ENCODE assay signal across 9 mouse cellular contexts in genomic region chr7:111241538-111241937, GRCm38 (mm10).
DNase-seq lines count a peak whose midpoint lies in the region; ATAC-seq and TF ChIP-seq lines count a peak whose summit lies in the region.
"Had no signal": no experiment of that assay in that cellular context is flagged by ENCODE, and none has a peak within 500 bp of the region (broad histone marks: within the 10 kb centered on the region; RNA-seq: fewer than 3 reads in every experiment).

No protein-coding gene starts in this region.

- H3K9me3 ChIP-seq in lung, postnatal 0 days (ENCODE audit: low read length) = peaks cover 2% of the 10 kb centered on the region; the same call in 1 of the 2 replicates
- H3K9me3 ChIP-seq in liver, postnatal 0 days (ENCODE audit: low read length) = no peaks in the 10 kb centered on the region

- H3K36me3 ChIP-seq in heart, adult 2 months (ENCODE audit: control insufficient read depth, insufficient read depth, low read length) = peaks cover 3% of the 10 kb centered on the region; the same call in 1 of the 2 replicates
- H3K36me3 ChIP-seq in lung, postnatal 0 days (ENCODE audit: insufficient read depth, low read length) = no peaks in the 10 kb centered on the region
- H3K36me3 ChIP-seq in liver, postnatal 0 days (replicated peaks; ENCODE audit: insufficient read depth, low read length) = no peaks in the 10 kb centered on the region
- H3K36me3 ChIP-seq: neural tube, embryonic 12.5 days had no signal

- intact Hi-C loops in heart, adult 2 months (cut with DNase I) = loop anchor here (1.0 to 2.0 kb wide), 2 partner anchors 59 to 191 kb away; no protein-coding TSS in a partner anchor

- ATAC-seq in lung, postnatal 0 days = no peak
- no peak for ATAC-seq in liver, postnatal 0 days
- ATAC-seq in erythroid progenitor cell, adult 5-6 weeks (replicated peaks; ENCODE audit: low FRiP score, poor library complexity, severe bottlenecking) = no peak

- TF ChIP-seq EP300 in heart, adult 2 months (IDR thresholded peaks at IDR 0.05; ENCODE audit: insufficient read depth, low read depth, low read length) = no peak
- no peak for TF ChIP-seq EP300 in lung, postnatal 0 days (IDR thresholded peaks at IDR 0.05)
- no peak for TF ChIP-seq EP300 in liver, postnatal 0 days (IDR thresholded peaks at IDR 0.05; ENCODE audit: low read depth)

- no peaks in the 10 kb centered on the region for H3K27me3 ChIP-seq in heart, adult 2 months (ENCODE audit: control insufficient read depth, insufficient read depth, low read length)
- no peaks in the 10 kb centered on the region for H3K27me3 ChIP-seq in lung, postnatal 0 days (replicated peaks; ENCODE audit: insufficient read depth, low read length)
- H3K27me3 ChIP-seq in liver, postnatal 0 days (ENCODE audit: insufficient read depth, low read length) = no peaks in the 10 kb centered on the region
- H3K27me3 ChIP-seq: neural tube, embryonic 12.5 days had no signal

- no peaks in the 10 kb centered on the region for H3K79me2 ChIP-seq in heart, adult 2 months (replicated peaks; ENCODE audit: control insufficient read depth, insufficient read depth, low read length)

- TF ChIP-seq POLR2A in heart, adult 2 months (IDR thresholded peaks at IDR 0.05; ENCODE audit: insufficient read depth, low read depth, low read length) = no peak

- WGBS in heart, adult 2 months = 33% methylated on average over 4 of the region's 4 CpGs
- WGBS in lung, postnatal 0 days = 32% methylated on average over 4 of the region's 4 CpGs
- WGBS in liver, postnatal 0 days (ENCODE audit: insufficient replicate concordance) = 31% methylated on average over 4 of the region's 4 CpGs

- H3K9ac ChIP-seq in heart, adult 2 months (ENCODE audit: low read depth, low read length) = no peak overlapping the region
- H3K9ac ChIP-seq in lung, postnatal 0 days (replicated peaks; ENCODE audit: low read depth) = no peak overlapping the region
- H3K9ac ChIP-seq in liver, postnatal 0 days (replicated peaks) = no peak overlapping the region
- H3K9ac ChIP-seq: neural tube, embryonic 12.5 days had no signal

- no peak for DNase-seq in heart, adult 2 months
- no peak for DNase-seq in heart, adult 9 months (ENCODE audit: low spot score in 2 of 2)
- DNase-seq in lung, postnatal 0 days (ENCODE audit: low spot score) = no peak
- no peak for DNase-seq in lung, adult 18-20 months
- DNase-seq in adipocyte (ENCODE audit: low spot score) = peak; percentile 66
- DNase-seq in liver, postnatal 0 days = no peak
- no peak for DNase-seq in ovary, adult 18-20 months (ENCODE audit: low spot score)

- no peak overlapping the region for H3K4me2 ChIP-seq in lung, postnatal 0 days (replicated peaks; ENCODE audit: low read depth, low read length)
- H3K4me2 ChIP-seq in liver, postnatal 0 days (ENCODE audit: low read depth, low read length) = no peak overlapping the region
- H3K4me2 ChIP-seq: neural tube, embryonic 12.5 days had no signal

- H3K27ac ChIP-seq in heart, adult 2 months = peak overlapping the region; percentile 38
- H3K27ac ChIP-seq in lung, postnatal 0 days (ENCODE audit: low read length) = no peak overlapping the region
- no peak overlapping the region for H3K27ac ChIP-seq in liver, postnatal 0 days (ENCODE audit: low read depth)
- H3K27ac ChIP-seq: neural tube, embryonic 12.5 days had no signal

- H3K4me1 ChIP-seq in heart, adult 2 months (ENCODE audit: control insufficient read depth, insufficient read depth, low read length) = peaks cover 10% of the 10 kb centered on the region
- no peaks in the 10 kb centered on the region for H3K4me1 ChIP-seq in lung, postnatal 0 days (ENCODE audit: insufficient read depth, low read depth, low read length)
- H3K4me1 ChIP-seq in liver, postnatal 0 days (ENCODE audit: insufficient read depth) = no peaks in the 10 kb centered on the region
- H3K4me1 ChIP-seq: neural tube, embryonic 12.5 days had no signal

- H3K4me3 ChIP-seq in heart, adult 2 months = no peak overlapping the region
- H3K4me3 ChIP-seq in lung, postnatal 0 days (ENCODE audit: low read depth, low read length) = no peak overlapping the region
- H3K4me3 ChIP-seq in liver, postnatal 0 days (ENCODE audit: low read depth, low read length) = no peak overlapping the region
- H3K4me3 ChIP-seq: neural tube, embryonic 12.5 days had no signal

- TF ChIP-seq CTCF in heart, adult 2 months (IDR thresholded peaks at IDR 0.05) = peak; percentile 75
- peak; percentile 57 for TF ChIP-seq CTCF in lung, postnatal 0 days (IDR thresholded peaks at IDR 0.05)
- peak; percentile 51 for TF ChIP-seq CTCF in liver, postnatal 0 days (IDR thresholded peaks at IDR 0.05; ENCODE audit: low read depth)
